Mouse (Mus musculus): ENCODE data around the gene Gart. TPM values are rescaled to one million over a fixed set of nuclear protein-coding genes. Genes with fewer than 3 reads are reported as not detected.
A peak's percentile ranks its signal among the peaks of the same experiment; 100 is the strongest.

The Gart gene
- polyA plus RNA-seq, 1 experiment from 2014 or later = 33.4 TPM

- Histone ChIP-seq H3K27me3 (ENCODE audit: insufficient read depth, low read length) (no peaks in the 10 kb centered on the region), H3K36me3 (replicated peaks; ENCODE audit: insufficient read depth, low read length) (peaks cover 88% of the 10 kb centered on the region), H3K4me2 (ENCODE audit: low read depth, low read length) (no peak overlapping the region), H3K4me3 (ENCODE audit: low read depth, low read length) (no peak overlapping the region), H3K4me1 (ENCODE audit: insufficient read depth) (peaks cover 3% of the 10 kb centered on the region; the same call in 1 of the 2 replicates), H3K9me3 (ENCODE audit: low read length) (peaks cover 4% of the 10 kb centered on the region; the same call in 1 of the 2 replicates), H3K9ac (replicated peaks) (no peak overlapping the region), H3K27ac (ENCODE audit: low read depth) (no peak overlapping the region)
- no peak for ATAC-seq
- TF ChIP-seq EP300 (IDR thresholded peaks at IDR 0.05; ENCODE audit: low read depth) (no peak), CTCF (IDR thresholded peaks at IDR 0.05; ENCODE audit: low read depth) (no peak)
- 96% methylated on average over 9 of the region's 9 CpGs for WGBS (ENCODE audit: insufficient replicate concordance)
- DNase-seq = no peak
These were observed 8.5 kb upstream of the Gart start for GRCm38 (mm10) chr16:91655285-91655684.

GRCm38 (mm10) chr16:91652191-91652590 is 5.4 kb upstream of the Gart start:
- Histone ChIP-seq H3K4me3 (ENCODE audit: low read depth, low read length) (no peak overlapping the region), H3K36me3 (replicated peaks; ENCODE audit: insufficient read depth, low read length) (peaks cover 57% of the 10 kb centered on the region), H3K27ac (ENCODE audit: low read depth) (no peak overlapping the region), H3K4me2 (ENCODE audit: low read depth, low read length) (no peak overlapping the region), H3K27me3 (ENCODE audit: insufficient read depth, low read length) (no peaks in the 10 kb centered on the region), H3K9ac (replicated peaks) (no peak overlapping the region), H3K4me1 (ENCODE audit: insufficient read depth) (peaks cover 12% of the 10 kb centered on the region), H3K9me3 (ENCODE audit: low read length) (no peaks in the 10 kb centered on the region)
- DNase-seq (no peak), ATAC-seq (no peak)
- TF ChIP-seq EP300 (IDR thresholded peaks at IDR 0.05; ENCODE audit: low read depth) = no peak
- TF ChIP-seq CTCF (IDR thresholded peaks at IDR 0.05; ENCODE audit: low read depth) = no peak
- 93% methylated on average over 3 of the region's 3 CpGs for WGBS (ENCODE audit: insufficient replicate concordance)

- Histone ChIP-seq H3K4me2 (ENCODE audit: low read depth, low read length) (peak overlapping the region; percentile 84), H3K4me1 (ENCODE audit: insufficient read depth) (peaks cover 15% of the 10 kb centered on the region), H3K27ac (ENCODE audit: low read depth) (no peak overlapping the region), H3K9me3 (ENCODE audit: low read length) (no peaks in the 10 kb centered on the region), H3K27me3 (ENCODE audit: insufficient read depth, low read length) (no peaks in the 10 kb centered on the region), H3K36me3 (replicated peaks; ENCODE audit: insufficient read depth, low read length) (peaks cover 34% of the 10 kb centered on the region), H3K4me3 (ENCODE audit: low read depth, low read length) (0 out of 2 replicates have a peak overlapping the region, but pooled peaks have one; percentile 7), H3K9ac (replicated peaks) (no peak overlapping the region)
- ATAC-seq = no peak
- DNase-seq = no peak
- TF ChIP-seq CTCF (IDR thresholded peaks at IDR 0.05; ENCODE audit: low read depth) (no peak), EP300 (IDR thresholded peaks at IDR 0.05; ENCODE audit: low read depth) (no peak)
These were observed 3.0 kb upstream of the Gart start for GRCm38 (mm10) chr16:91649781-91650180.

DNA sequence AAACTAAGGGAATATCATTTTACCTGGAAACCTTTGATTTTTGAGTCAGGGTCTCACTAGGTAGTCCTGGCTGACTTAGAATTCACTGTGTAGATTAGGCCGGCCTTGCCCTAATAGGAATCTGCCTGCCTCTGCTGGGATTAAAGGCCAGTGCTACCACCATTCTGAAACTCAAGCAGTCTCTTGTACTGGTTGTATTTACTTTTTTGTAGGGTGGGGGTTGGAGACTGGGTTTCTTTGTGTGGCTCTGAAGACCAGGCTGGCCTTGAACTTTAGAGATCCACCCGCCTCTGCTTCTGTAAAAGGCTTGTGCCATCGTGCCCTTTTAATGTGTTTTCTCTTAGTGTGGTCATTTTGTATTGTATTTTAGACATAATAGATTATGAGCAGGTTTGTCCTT is 2.5 kb upstream of the Gart start:
- peak overlapping the region; percentile 71 for H3K4me3 ChIP-seq (ENCODE audit: low read depth, low read length)
- ATAC-seq (no peak), DNase-seq (no peak)
- H3K4me1 ChIP-seq (ENCODE audit: insufficient read depth) = peaks cover 16% of the 10 kb centered on the region
- no peaks in the 10 kb centered on the region for H3K27me3 ChIP-seq (ENCODE audit: insufficient read depth, low read length)
- H3K36me3 ChIP-seq (replicated peaks; ENCODE audit: insufficient read depth, low read length) = peaks cover 29% of the 10 kb centered on the region
- peak overlapping the region; percentile 56 for H3K9ac ChIP-seq (replicated peaks)
- 0 out of 2 replicates have a peak overlapping the region, but pooled peaks have one; percentile 24 for H3K27ac ChIP-seq (ENCODE audit: low read depth)
- 38% methylated on average over 3 of the region's 3 CpGs for WGBS (ENCODE audit: insufficient replicate concordance)
- TF ChIP-seq EP300 (IDR thresholded peaks at IDR 0.05; ENCODE audit: low read depth) = no peak
- no peak for TF ChIP-seq CTCF (IDR thresholded peaks at IDR 0.05; ENCODE audit: low read depth)
- H3K9me3 ChIP-seq (ENCODE audit: low read length) = no peaks in the 10 kb centered on the region
- H3K4me2 ChIP-seq (ENCODE audit: low read depth, low read length) = peak overlapping the region; percentile 84

DNA sequence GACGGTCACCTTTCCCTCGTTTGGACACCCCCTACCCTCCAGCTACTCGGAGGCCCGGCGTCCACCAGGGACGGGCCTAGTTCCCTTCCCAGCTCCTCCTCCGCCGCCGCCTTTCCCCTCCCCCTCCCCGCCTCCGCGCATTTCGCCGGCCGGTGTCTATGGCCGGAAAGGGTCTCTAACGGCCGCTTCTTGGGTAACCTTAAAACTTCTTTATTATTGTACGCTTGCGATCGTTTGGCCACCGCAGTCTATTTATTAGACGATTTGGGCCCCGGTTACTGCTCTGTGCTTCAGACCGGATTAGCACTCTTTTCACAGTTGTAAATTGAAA is 1.4 kb upstream of the Gart start:
- Histone ChIP-seq H3K4me1 (ENCODE audit: insufficient read depth) (peaks cover 16% of the 10 kb centered on the region), H3K4me3 (ENCODE audit: low read depth, low read length) (peak overlapping the region; percentile 71), H3K4me2 (ENCODE audit: low read depth, low read length) (peak overlapping the region; percentile 84), H3K27ac (ENCODE audit: low read depth) (peak overlapping the region; percentile 100), H3K27me3 (ENCODE audit: insufficient read depth, low read length) (no peaks in the 10 kb centered on the region), H3K9ac (replicated peaks) (peak overlapping the region; percentile 96), H3K9me3 (ENCODE audit: low read length) (no peaks in the 10 kb centered on the region), H3K36me3 (replicated peaks; ENCODE audit: insufficient read depth, low read length) (peaks cover 20% of the 10 kb centered on the region)
- ATAC-seq (peak; percentile 61), DNase-seq (peak; percentile 90)
- TF ChIP-seq EP300 (IDR thresholded peaks at IDR 0.05; ENCODE audit: low read depth) (no peak), CTCF (IDR thresholded peaks at IDR 0.05; ENCODE audit: low read depth) (no peak)
- under 1% methylated on average over 21 of the region's 25 CpGs for WGBS (ENCODE audit: insufficient replicate concordance)

GRCm38 (mm10) chr16:91647461-91648219 is 888 bp upstream of the Gart start, which contains the start of gene Son:
TSS of gene Son (plus strand) at chr16:91647506.
- Histone ChIP-seq H3K27me3 (ENCODE audit: insufficient read depth, low read length) (no peaks in the 10 kb centered on the region), H3K4me3 (ENCODE audit: low read depth, low read length) (peak within 1 kb of the TSS; percentile 71), H3K4me1 (ENCODE audit: insufficient read depth) (peaks cover 16% of the 10 kb centered on the region), H3K9ac (replicated peaks) (peak within 1 kb of the TSS; percentile 96), H3K9me3 (ENCODE audit: low read length) (no peaks in the 10 kb centered on the region), H3K4me2 (ENCODE audit: low read depth, low read length) (peak within 1 kb of the TSS; percentile 99), H3K36me3 (replicated peaks; ENCODE audit: insufficient read depth, low read length) (peaks cover 22% of the 10 kb centered on the region), H3K27ac (ENCODE audit: low read depth) (peak within 1 kb of the TSS; percentile 100)
- ATAC-seq (peak; percentile 92), DNase-seq (peak; percentile 95)
- WGBS (ENCODE audit: insufficient replicate concordance) = under 1% methylated on average over 65 of the region's 70 CpGs
- TF ChIP-seq CTCF (IDR thresholded peaks at IDR 0.05; ENCODE audit: low read depth) (no peak), EP300 (IDR thresholded peaks at IDR 0.05; ENCODE audit: low read depth) (peak; percentile 49; the same call in 1 of the 2 replicates)
